Mouse (Mus musculus): ENCODE measurements around the gene Hk2. TPM values are rescaled to one million over a fixed set of nuclear protein-coding genes. Genes with fewer than 3 reads are reported as not detected.

The Hk2 gene
- polyA plus RNA-seq, 2 experiments: 3.2 to 5.6 TPM

Other genes starting within 250 kb of the Hk2 start
- gene Pole4, start 69.1 kb downstream of the Hk2 start, polyA plus RNA-seq (2012; rRNA removed): 11.9 and 15.3 TPM in 2 replicates
- gene Pole4, start 69.1 kb downstream of the Hk2 start, polyA plus RNA-seq (2014; fragmentation: Nextera tagmentation; extraction: Ambion mirVana): 53.5 and 56.6 TPM in 2 replicates
- gene Sema4f, start 165.3 kb upstream of the Hk2 start, polyA plus RNA-seq (2012; rRNA removed): 0.03 and 0.04 TPM in 2 replicates
- not detected in 2 replicates for gene Sema4f, start 165.3 kb upstream of the Hk2 start, polyA plus RNA-seq (2014; fragmentation: Nextera tagmentation; extraction: Ambion mirVana)
- gene M1ap, start 172.4 kb upstream of the Hk2 start, polyA plus RNA-seq (2012; rRNA removed): 7.7 and 9.4 TPM in 2 replicates
- gene M1ap, start 172.4 kb upstream of the Hk2 start, polyA plus RNA-seq (2014; fragmentation: Nextera tagmentation; extraction: Ambion mirVana): 14.4 and 15.0 TPM in 2 replicates